Mouse (Mus musculus) c-Kit-negative CD71-positive TER-119-positive erythroid progenitor cells, embryonic 14.5 days (primary cell): ENCODE results near the gene Igsf8.
"Not testable (repeated sequence)": the region's sequence is repeated elsewhere in the genome, so short reads cannot be mapped to it uniquely, and the experiment has no call there.

ENCODE experiments used
- DNase-seq: peaks from one replicate; pipeline ENCODE4 v3.0.0-alpha.2; 2013; ENCODE audit warnings: low read depth, low spot score

Gene Igsf8

GRCm38 (mm10) chr1:172261477-172262078, at the start of gene Igsf8:
Igsf8 (plus strand) TSS chr1:172261641.
- no peak for DNase-seq

GRCm38 (mm10) chr1:172212776-172213175, 48.7 kb upstream of the Igsf8 start:
- DNase-seq = no peak

GRCm38 (mm10) chr1:172213771-172214170, 47.7 kb upstream of the Igsf8 start:
- DNase-seq = no peak

GRCm38 (mm10) chr1:172214748-172215147, 46.7 kb upstream of the Igsf8 start:
- no peak for DNase-seq

GRCm38 (mm10) chr1:172217148-172217547, 44.3 kb upstream of the Igsf8 start:
- peak; percentile 47 for DNase-seq

- no peak for DNase-seq
These were observed 43.1 kb upstream of the Igsf8 start for GRCm38 (mm10) chr1:172218164-172218910.

- no peak for DNase-seq
These were observed 41.7 kb upstream of the Igsf8 start, which contains the start of gene Casq1 for GRCm38 (mm10) chr1:172219451-172220406. Casq1 (minus strand) TSS chr1:172219868.

- no peak for DNase-seq
These were observed 41.0 kb upstream of the Igsf8 start for GRCm38 (mm10) chr1:172220414-172220813.

- DNase-seq = no peak
These were observed 40.0 kb upstream of the Igsf8 start for GRCm38 (mm10) chr1:172221297-172222063.

GRCm38 (mm10) chr1:172228209-172228608, 33.2 kb upstream of the Igsf8 start:
- no peak for DNase-seq

GRCm38 (mm10) chr1:172229215-172229614, 32.2 kb upstream of the Igsf8 start:
- no peak for DNase-seq

- no peak for DNase-seq
These were observed 20.3 kb upstream of the Igsf8 start for GRCm38 (mm10) chr1:172240945-172241708.

- no peak for DNase-seq
These were observed 19.0 kb upstream of the Igsf8 start for GRCm38 (mm10) chr1:172242401-172242800.

- DNase-seq = no peak
These were observed 17.8 kb upstream of the Igsf8 start for GRCm38 (mm10) chr1:172243547-172244205.

GRCm38 (mm10) chr1:172244645-172245044, 16.8 kb upstream of the Igsf8 start:
- not testable (repeated sequence) for DNase-seq

GRCm38 (mm10) chr1:172247216-172247615, 14.2 kb upstream of the Igsf8 start:
- no peak for DNase-seq

- no peak for DNase-seq
These were observed 13.8 kb upstream of the Igsf8 start for GRCm38 (mm10) chr1:172247679-172248078.

GRCm38 (mm10) chr1:172258314-172258713, 3.1 kb upstream of the Igsf8 start, which contains the start of gene Atp1a4:
Atp1a4 (minus strand) TSS chr1:172258414.
- no peak for DNase-seq

GRCm38 (mm10) chr1:172271208-172271607, 9.8 kb downstream of the Igsf8 start:
- DNase-seq = no peak

- no peak for DNase-seq
These were observed 10.3 kb downstream of the Igsf8 start for GRCm38 (mm10) chr1:172271765-172272164.
